Mouse (Mus musculus): ENCODE results near the gene Zfp618. TPM values are rescaled to one million over a fixed set of nuclear protein-coding genes. Genes with fewer than 3 reads are reported as not detected.

Gene Zfp618
- polyA plus RNA-seq, 1 experiment, result 1.5 TPM

GRCm38 (mm10) chr4:63118639-63119437, 153.5 kb downstream of the Zfp618 start:
- Histone ChIP-seq H3K4me1 (ENCODE audit: control insufficient read depth, insufficient read depth, low read length) (no peaks in the 10 kb centered on the region), H3K4me3 (replicated peaks; ENCODE audit: extremely low read depth, low read depth, low read length) (no peak overlapping the region)
- 92% methylated on average over 5 of the region's 5 CpGs for WGBS
- peak; percentile 70 for DNase-seq
- TF ChIP-seq CTCF (IDR thresholded peaks at IDR 0.05; ENCODE audit: insufficient read depth, low read length) (peak; percentile 96), POLR2A (IDR thresholded peaks at IDR 0.05; ENCODE audit: borderline replicate concordance, extremely low read depth, low read depth, low read length) (no peak)

- H3K4me1 ChIP-seq (ENCODE audit: control insufficient read depth, insufficient read depth, low read length), result no peaks in the 10 kb centered on the region
- 79% methylated on average over 8 of the region's 8 CpGs for WGBS
- no peak overlapping the region for H3K4me3 ChIP-seq (replicated peaks; ENCODE audit: extremely low read depth, low read depth, low read length)
- TF ChIP-seq POLR2A (IDR thresholded peaks at IDR 0.05; ENCODE audit: borderline replicate concordance, extremely low read depth, low read depth, low read length) (no peak), CTCF (IDR thresholded peaks at IDR 0.05; ENCODE audit: insufficient read depth, low read length) (no peak)
- DNase-seq, result no peak
These were observed 159.6 kb downstream of the Zfp618 start for GRCm38 (mm10) chr4:63124861-63125466.

GRCm38 (mm10) chr4:63129891-63130624, 164.7 kb downstream of the Zfp618 start:
- DNase-seq, result no peak
- Histone ChIP-seq H3K4me3 (replicated peaks; ENCODE audit: extremely low read depth, low read depth, low read length) (no peak overlapping the region), H3K4me1 (ENCODE audit: control insufficient read depth, insufficient read depth, low read length) (no peaks in the 10 kb centered on the region)
- WGBS, result 87% methylated on average over 5 of the region's 5 CpGs
- no peak for TF ChIP-seq CTCF (IDR thresholded peaks at IDR 0.05; ENCODE audit: insufficient read depth, low read length)
- TF ChIP-seq POLR2A (IDR thresholded peaks at IDR 0.05; ENCODE audit: borderline replicate concordance, extremely low read depth, low read depth, low read length), result no peak

- WGBS, result 96% methylated on average over 6 of the region's 6 CpGs
These were observed 181.9 kb downstream of the Zfp618 start for GRCm38 (mm10) chr4:63147268-63147667.

GRCm38 (mm10) chr4:63151127-63151526, 185.8 kb downstream of the Zfp618 start:
- no peak for TF ChIP-seq POLR2A (IDR thresholded peaks at IDR 0.05; ENCODE audit: borderline replicate concordance, extremely low read depth, low read depth, low read length)
- no peak for DNase-seq
- no peaks in the 10 kb centered on the region for H3K4me1 ChIP-seq (ENCODE audit: control insufficient read depth, insufficient read depth, low read length)
- H3K4me3 ChIP-seq (replicated peaks; ENCODE audit: extremely low read depth, low read depth, low read length), result no peak overlapping the region
- 70% methylated on average over 6 of the region's 6 CpGs for WGBS

More at GRCm38 (mm10) chr4:63147268-63147667, 181.9 kb downstream of the Zfp618 start:
- no peak for DNase-seq
- TF ChIP-seq POLR2A (IDR thresholded peaks at IDR 0.05; ENCODE audit: borderline replicate concordance, extremely low read depth, low read depth, low read length) (no peak), CTCF (IDR thresholded peaks at IDR 0.05; ENCODE audit: insufficient read depth, low read length) (no peak)
- H3K4me3 ChIP-seq (replicated peaks; ENCODE audit: extremely low read depth, low read depth, low read length), result no peak overlapping the region
- no peaks in the 10 kb centered on the region for H3K4me1 ChIP-seq (ENCODE audit: control insufficient read depth, insufficient read depth, low read length)

- no peak for TF ChIP-seq POLR2A (IDR thresholded peaks at IDR 0.05; ENCODE audit: borderline replicate concordance, extremely low read depth, low read depth, low read length)
- Histone ChIP-seq H3K4me1 (ENCODE audit: control insufficient read depth, insufficient read depth, low read length) (no peaks in the 10 kb centered on the region), H3K4me3 (replicated peaks; ENCODE audit: extremely low read depth, low read depth, low read length) (no peak overlapping the region)
- 45% methylated on average over 4 of the region's 4 CpGs for WGBS
- DNase-seq, result no peak
These were observed 188.7 kb downstream of the Zfp618 start for GRCm38 (mm10) chr4:63154028-63154427.

GRCm38 (mm10) chr4:63154699-63155098, 189.3 kb downstream of the Zfp618 start, which contains the start of gene Ambp:
Gene Ambp (minus strand): TSS chr4:63154799.
- no peak for DNase-seq
- WGBS, result 59% methylated on average over 5 of the region's 5 CpGs
- no peak for TF ChIP-seq POLR2A (IDR thresholded peaks at IDR 0.05; ENCODE audit: borderline replicate concordance, extremely low read depth, low read depth, low read length)
- no peak for TF ChIP-seq CTCF (IDR thresholded peaks at IDR 0.05; ENCODE audit: insufficient read depth, low read length)

GRCm38 (mm10) chr4:63155596-63155995, 190.2 kb downstream of the Zfp618 start:
- WGBS, result 27% methylated on average over 2 of the region's 2 CpGs
- no peak overlapping the region for H3K4me3 ChIP-seq (replicated peaks; ENCODE audit: extremely low read depth, low read depth, low read length)
- TF ChIP-seq POLR2A (IDR thresholded peaks at IDR 0.05; ENCODE audit: borderline replicate concordance, extremely low read depth, low read depth, low read length) (no peak), CTCF (IDR thresholded peaks at IDR 0.05; ENCODE audit: insufficient read depth, low read length) (no peak)
- no peaks in the 10 kb centered on the region for H3K4me1 ChIP-seq (ENCODE audit: control insufficient read depth, insufficient read depth, low read length)
- DNase-seq, result no peak

More at GRCm38 (mm10) chr4:63154699-63155098, 189.3 kb downstream of the Zfp618 start, which contains the start of gene Ambp:
- no peaks in the 10 kb centered on the region for H3K4me1 ChIP-seq (ENCODE audit: control insufficient read depth, insufficient read depth, low read length)
- H3K4me3 ChIP-seq (replicated peaks; ENCODE audit: extremely low read depth, low read depth, low read length), result no peak within 1 kb of the TSS
